Mouse (Mus musculus) liver, embryonic 14.5 days (tissue): ENCODE data around the gene Pip5k1c. TPM values are rescaled to one million over a fixed set of nuclear protein-coding genes. Genes with fewer than 3 reads are reported as not detected.

Experiments used
- ATAC-seq: fragments of 200-750 bp; cut with Nextera tagmentation; 2 replicates; pipeline ENCODE4 v1.8.0; 2017; ENCODE audit warnings: moderate number of reproducible peaks, mild to moderate bottlenecking, moderate library complexity; ENCODE audit not compliant: insufficient read depth
- DNase-seq, 3 experiments: peaks; one replicate each; pipeline ENCODE4 v3.0.0-alpha.2; 2012 to 2013; ENCODE audit warnings: low read depth in 3 of 3, low spot score in 3 of 3
- H3K27ac ChIP-seq: fragments of 300-500 bp; sonication (generic); 2 replicates; pipeline ENCODE4 v1.5.1; 2014; ENCODE audit warnings: moderate library complexity, mild to moderate bottlenecking, control low read depth, inconsistent platforms
- H3K27me3 ChIP-seq: fragments of 300-500 bp; sonication (generic); 2 replicates; pipeline ENCODE4 v1.6.1; 2014; ENCODE audit warnings: mild to moderate bottlenecking, low read length, moderate library complexity; ENCODE audit not compliant: control insufficient read depth, insufficient read depth
- H3K36me3 ChIP-seq: fragments of 300-500 bp; sonication (generic); replicated peaks from 2 replicates; pipeline ENCODE4 v1.6.1; 2014; ENCODE audit warnings: low read depth; ENCODE audit not compliant: control insufficient read depth, insufficient read depth
- H3K4me1 ChIP-seq, 2 experiments: fragments of 200-500 bp in 1 of 2; fragments of 300-500 bp in 1 of 2; sonication (generic) in 1 of 2; replicated peaks; 2 replicates each; pipeline ENCODE4 v1.6.1; 2012 to 2014; ENCODE audit warnings: antibody characterized with exemption in 1 of 2, inconsistent platforms in 1 of 2, low read length in 1 of 2; ENCODE audit not compliant: control insufficient read depth in 2 of 2, insufficient read depth in 2 of 2
- H3K4me2 ChIP-seq: fragments of 300-500 bp; sonication (generic); 2 replicates; pipeline ENCODE4 v1.6.1; 2014; ENCODE audit warnings: low read depth, mild to moderate bottlenecking, control low read depth, moderate library complexity
- H3K4me3 ChIP-seq, 2 experiments: fragments of 200-500 bp in 1 of 2; fragments of 300-500 bp in 1 of 2; sonication (generic) in 1 of 2; 2 replicates each; pipeline ENCODE4 v1.5.1; 2012 to 2014; ENCODE audit warnings: low read depth in 2 of 2, low read length in 2 of 2, mild to moderate bottlenecking in 2 of 2, control low read depth in 1 of 2, inconsistent platforms in 1 of 2, moderate library complexity in 1 of 2; ENCODE audit not compliant: insufficient read depth in 1 of 2
- H3K9ac ChIP-seq: fragments of 300-500 bp; sonication (generic); replicated peaks from 2 replicates; pipeline ENCODE4 v1.6.1; 2014; ENCODE audit warnings: mild to moderate bottlenecking, control low read depth, moderate library complexity
- H3K9me3 ChIP-seq: fragments of 300-500 bp; sonication (generic); 2 replicates; pipeline ENCODE4 v1.6.1; 2016; ENCODE audit warnings: low read length, mixed read lengths; ENCODE audit not compliant: control insufficient read depth
- CTCF ChIP-seq: IDR thresholded peaks from 2 replicates; pipeline ENCODE4 v1.5.1; 2016; ENCODE audit warnings: antibody characterized with exemption, low read depth, control low read depth
- EP300 ChIP-seq: IDR thresholded peaks from 2 replicates; pipeline ENCODE4 v1.6.1; 2016; ENCODE audit warnings: antibody characterized with exemption, low read depth
- WGBS: fragments of 180-500 bp; shearing (Covaris S2); extraction: QIAGEN DNeasy Blood & Tissue Kit; methylation state at CpG from one replicate; pipeline ENCODE4 v1.1.7; 2014; ENCODE audit not compliant: insufficient replicate concordance; 5-methylcytosine and 5-hydroxymethylcytosine counted together
- polyA plus RNA-seq, 2 experiments: library from polyadenylated mRNA; depleted of rRNA in 1 of 2; stranded (reverse) in 1 of 2; unstranded in 1 of 2; fragments of >200 nt; fragmentation: Nextera tagmentation in 1 of 2; extraction: Ambion mirVana in 1 of 2; gene quantifications; 2 replicates each; pipeline versions ENCODE4 v1.2.1 to v1.2.3; 2012 to 2014

The Pip5k1c gene
- polyA plus RNA-seq, 2 experiments: 10.5 to 12.8 TPM

- TF ChIP-seq CTCF (no peak), EP300 (no peak)
- Histone ChIP-seq H3K9ac (no peak overlapping the region), H3K9me3 (no peaks in the 10 kb centered on the region), H3K27me3 (no peaks in the 10 kb centered on the region), H3K4me2 (no peak overlapping the region), H3K36me3 (peaks cover 49% of the 10 kb centered on the region), H3K4me1 (peaks cover 7 to 13% of the 10 kb centered on the region in 2 experiments), H3K4me3 (no peak overlapping the region), H3K27ac (no peak overlapping the region)
- ATAC-seq (no peak), DNase-seq (no peak)
- WGBS: 90% methylated on average over 23 of the region's 23 CpGs
Observed at GRCm38 (mm10) chr10:81323141-81323775, 30.5 kb downstream of the Pip5k1c start.

GRCm38 (mm10) chr10:81323791-81324530 lies 31.2 kb downstream of the Pip5k1c start:
- no peak for TF ChIP-seq CTCF
- TF ChIP-seq EP300: no peak
- H3K27me3 ChIP-seq: no peaks in the 10 kb centered on the region
- DNase-seq (no peak), ATAC-seq (no peak)
- peaks cover 7 to 16% of the 10 kb centered on the region in 2 experiments for H3K4me1 ChIP-seq
- H3K4me2 ChIP-seq: no peak overlapping the region
- no peak overlapping the region for H3K27ac ChIP-seq
- H3K9ac ChIP-seq: no peak overlapping the region
- 94% methylated on average over 18 of the region's 18 CpGs for WGBS
- no peak overlapping the region for H3K4me3 ChIP-seq
- H3K9me3 ChIP-seq: no peaks in the 10 kb centered on the region
- H3K36me3 ChIP-seq: peaks cover 49% of the 10 kb centered on the region

GRCm38 (mm10) chr10:81325176-81325575 lies 32.4 kb downstream of the Pip5k1c start:
- 91% methylated on average over 21 of the region's 21 CpGs for WGBS
- Histone ChIP-seq H3K27me3 (no peaks in the 10 kb centered on the region), H3K4me3 (no peak overlapping the region), H3K4me1 (peaks cover 0 to 8% of the 10 kb centered on the region in 2 experiments; a peak in 3 of 4 replicates), H3K4me2 (no peak overlapping the region), H3K9me3 (no peaks in the 10 kb centered on the region), H3K9ac (no peak overlapping the region), H3K36me3 (peaks cover 49% of the 10 kb centered on the region), H3K27ac (no peak overlapping the region)
- TF ChIP-seq CTCF: no peak
- TF ChIP-seq EP300: no peak
- ATAC-seq: no peak
- no peak for DNase-seq

GRCm38 (mm10) chr10:81325781-81326180 lies 33.0 kb downstream of the Pip5k1c start:
- Histone ChIP-seq H3K4me3 (no peak overlapping the region), H3K36me3 (peaks cover 49% of the 10 kb centered on the region), H3K27ac (no peak overlapping the region), H3K9ac (no peak overlapping the region), H3K27me3 (no peaks in the 10 kb centered on the region), H3K4me2 (no peak overlapping the region), H3K4me1 (peaks cover 0 to 8% of the 10 kb centered on the region in 2 experiments; a peak in 3 of 4 replicates), H3K9me3 (no peaks in the 10 kb centered on the region)
- DNase-seq: no peak
- TF ChIP-seq CTCF (no peak), EP300 (no peak)
- ATAC-seq: no peak
- WGBS: 88% methylated on average over 18 of the region's 18 CpGs

GRCm38 (mm10) chr10:81326858-81327257 lies 34.1 kb downstream of the Pip5k1c start:
- H3K27me3 ChIP-seq: no peaks in the 10 kb centered on the region
- WGBS: 44% methylated on average over 6 of the region's 6 CpGs
- DNase-seq (no peak), ATAC-seq (no peak)
- H3K27ac ChIP-seq: no peak overlapping the region
- peaks cover 0 to 5% of the 10 kb centered on the region in 2 experiments; a peak in 3 of 4 replicates for H3K4me1 ChIP-seq
- TF ChIP-seq EP300 (no peak), CTCF (no peak)
- no peaks in the 10 kb centered on the region for H3K9me3 ChIP-seq
- no peak overlapping the region for H3K4me3 ChIP-seq
- H3K4me2 ChIP-seq: no peak overlapping the region
- H3K36me3 ChIP-seq: peaks cover 49% of the 10 kb centered on the region
- H3K9ac ChIP-seq: no peak overlapping the region
